Mouse (Mus musculus) embryonic facial prominence, embryonic 11.5 days (tissue): ENCODE measurements around the gene Ttc16. TPM values are rescaled to one million over a fixed set of nuclear protein-coding genes. Genes with fewer than 3 reads are reported as not detected.

ENCODE experiments used
- ATAC-seq: fragments of 200-750 bp; cut with Nextera tagmentation; replicated peaks from 2 replicates; pipeline ENCODE4 v1.8.0; 2017; ENCODE audit warnings: low read depth; ENCODE audit not compliant: insufficient number of reproducible peaks, low FRiP score, low TSS enrichment
- DNase-seq: peaks from one replicate; pipeline ENCODE4 v3.0.0-alpha.2; 2015; ENCODE audit warnings: low spot score
- H3K27ac ChIP-seq: fragments of 300-500 bp; sonication (generic); replicated peaks from 2 replicates; pipeline ENCODE4 v1.5.1; 2014; ENCODE audit warnings: mild to moderate bottlenecking, low read depth, low read length, control low read depth
- H3K27me3 ChIP-seq: fragments of 300-500 bp; sonication (generic); 2 replicates; pipeline ENCODE4 v1.6.1; 2014; ENCODE audit warnings: mild to moderate bottlenecking, low read length, moderate library complexity, mixed read lengths; ENCODE audit not compliant: control insufficient read depth, insufficient read depth
- H3K36me3 ChIP-seq: fragments of 300-500 bp; sonication (generic); replicated peaks from 2 replicates; pipeline ENCODE4 v1.6.1; 2014; ENCODE audit warnings: low read depth, mild to moderate bottlenecking, low read length, moderate library complexity, mixed read lengths; ENCODE audit not compliant: control insufficient read depth, insufficient read depth
- H3K4me1 ChIP-seq: fragments of 300-500 bp; sonication (generic); 2 replicates; pipeline ENCODE4 v1.6.1; 2014; ENCODE audit warnings: low read length, mixed read lengths; ENCODE audit not compliant: control insufficient read depth, insufficient read depth
- H3K4me2 ChIP-seq: fragments of 300-500 bp; sonication (generic); 2 replicates; pipeline ENCODE4 v1.6.1; 2014; ENCODE audit warnings: low read depth, mild to moderate bottlenecking, control low read depth, low read length, moderate library complexity
- H3K4me3 ChIP-seq: fragments of 300-500 bp; sonication (generic); 2 replicates; pipeline ENCODE4 v1.5.1; 2014; ENCODE audit warnings: low read depth, low read length, control low read depth
- H3K9ac ChIP-seq: fragments of 300-500 bp; sonication (generic); replicated peaks from 2 replicates; pipeline ENCODE4 v1.6.1; 2014; ENCODE audit warnings: mild to moderate bottlenecking, control low read depth, low read length
- H3K9me3 ChIP-seq: fragments of 300-500 bp; sonication (generic); replicated peaks from 2 replicates; pipeline ENCODE4 v1.6.1; 2016; ENCODE audit warnings: mild to moderate bottlenecking, low read length, inconsistent platforms, mixed read lengths; ENCODE audit not compliant: control insufficient read depth
- WGBS: fragments of 180-500 bp; shearing (Covaris S2); extraction: QIAGEN DNeasy Blood & Tissue Kit; methylation state at CpG from one replicate; pipeline ENCODE4 v1.1.7; 2014; 5-methylcytosine and 5-hydroxymethylcytosine counted together
- polyA plus RNA-seq: library from polyadenylated mRNA; unstranded; fragments of >200 nt; fragmentation: Nextera tagmentation; extraction: Ambion mirVana; gene quantifications from 2 replicates; pipeline ENCODE4 v1.2.1, GENCODE M21; 2014

Gene Ttc16
- polyA plus RNA-seq, 1 experiment from 2014 or later = not detected

GRCm38 (mm10) chr2:32740916-32741272 lies 34.5 kb downstream of the Ttc16 start, which contains the start of gene 6330409D20Rik:
Gene 6330409D20Rik, minus strand, starts transcription at chr2:32741016.
- no peaks in the 10 kb centered on the region for H3K9me3 ChIP-seq
- H3K36me3 ChIP-seq = no peaks in the 10 kb centered on the region
- H3K27ac ChIP-seq = 0 out of 2 replicates have a peak within 1 kb of the TSS, but pooled peaks have one; percentile 47
- 7% methylated on average over 11 of the region's 11 CpGs for WGBS
- H3K9ac ChIP-seq = peak within 1 kb of the TSS; percentile 48
- H3K4me2 ChIP-seq = peak within 1 kb of the TSS; percentile 97
- H3K27me3 ChIP-seq = peaks cover 10% of the 10 kb centered on the region
- peaks cover 9% of the 10 kb centered on the region for H3K4me1 ChIP-seq
- DNase-seq (no peak), ATAC-seq (no peak)
- H3K4me3 ChIP-seq = peak within 1 kb of the TSS; percentile 53

GRCm38 (mm10) chr2:32739311-32739710 lies 36.1 kb downstream of the Ttc16 start:
- Histone ChIP-seq H3K9ac (no peak overlapping the region), H3K4me2 (no peak overlapping the region), H3K27ac (no peak overlapping the region), H3K27me3 (peaks cover 10% of the 10 kb centered on the region), H3K36me3 (no peaks in the 10 kb centered on the region), H3K4me1 (peaks cover 12% of the 10 kb centered on the region), H3K9me3 (no peaks in the 10 kb centered on the region), H3K4me3 (no peak overlapping the region)
- no peak for DNase-seq
- no peak for ATAC-seq
- WGBS = 84% methylated on average over 4 of the region's 4 CpGs

- H3K27me3 ChIP-seq = peaks cover 10% of the 10 kb centered on the region
- no peak overlapping the region for H3K4me3 ChIP-seq
- no peak overlapping the region for H3K27ac ChIP-seq
- DNase-seq (no peak), ATAC-seq (no peak)
- 59% methylated on average over 6 of the region's 6 CpGs for WGBS
- H3K9me3 ChIP-seq = no peaks in the 10 kb centered on the region
- no peak overlapping the region for H3K4me2 ChIP-seq
- H3K9ac ChIP-seq = no peak overlapping the region
- no peaks in the 10 kb centered on the region for H3K36me3 ChIP-seq
- H3K4me1 ChIP-seq = peaks cover 12% of the 10 kb centered on the region
These were observed 38.4 kb downstream of the Ttc16 start for GRCm38 (mm10) chr2:32737008-32737407.

- DNase-seq (no peak), ATAC-seq (no peak)
- Histone ChIP-seq H3K4me3 (no peak overlapping the region), H3K9me3 (no peaks in the 10 kb centered on the region), H3K36me3 (no peaks in the 10 kb centered on the region), H3K9ac (no peak overlapping the region), H3K4me1 (peaks cover 10% of the 10 kb centered on the region), H3K4me2 (no peak overlapping the region), H3K27ac (no peak overlapping the region), H3K27me3 (peaks cover 6% of the 10 kb centered on the region)
- 63% methylated on average over 3 of the region's 3 CpGs for WGBS
These were observed 39.1 kb downstream of the Ttc16 start for GRCm38 (mm10) chr2:32736306-32736829.

GRCm38 (mm10) chr2:32734933-32735332 lies 40.5 kb downstream of the Ttc16 start:
- no peak overlapping the region for H3K4me3 ChIP-seq

GRCm38 (mm10) chr2:32734480-32734879 lies 41.0 kb downstream of the Ttc16 start:
- ATAC-seq (no peak; the same call in 1 of the 2 replicates), DNase-seq (no peak)
- Histone ChIP-seq H3K9ac (no peak overlapping the region), H3K4me2 (no peak overlapping the region), H3K27me3 (no peaks in the 10 kb centered on the region), H3K9me3 (no peaks in the 10 kb centered on the region), H3K36me3 (no peaks in the 10 kb centered on the region), H3K4me1 (peaks cover 11% of the 10 kb centered on the region), H3K27ac (no peak overlapping the region), H3K4me3 (no peak overlapping the region)
- 38% methylated on average over 4 of the region's 4 CpGs for WGBS

More at GRCm38 (mm10) chr2:32734933-32735332, 40.5 kb downstream of the Ttc16 start:
- Histone ChIP-seq H3K36me3 (no peaks in the 10 kb centered on the region), H3K27me3 (no peaks in the 10 kb centered on the region), H3K9me3 (no peaks in the 10 kb centered on the region), H3K4me2 (no peak overlapping the region), H3K27ac (no peak overlapping the region), H3K9ac (no peak overlapping the region), H3K4me1 (peaks cover 11% of the 10 kb centered on the region)
- no peak for DNase-seq
- 35% methylated on average over 4 of the region's 4 CpGs for whole genome bisulfite sequencing
- no peak for ATAC-seq

GRCm38 (mm10) chr2:32732695-32733094 lies 42.7 kb downstream of the Ttc16 start:
- Histone ChIP-seq H3K27ac (no peak overlapping the region), H3K9me3 (no peaks in the 10 kb centered on the region), H3K36me3 (no peaks in the 10 kb centered on the region), H3K27me3 (no peaks in the 10 kb centered on the region), H3K4me2 (no peak overlapping the region), H3K4me3 (no peak overlapping the region), H3K4me1 (peaks cover 16% of the 10 kb centered on the region), H3K9ac (no peak overlapping the region)
- DNase-seq (no peak), ATAC-seq (no peak)
- 64% methylated on average over 6 of the region's 6 CpGs for WGBS

GRCm38 (mm10) chr2:32731911-32732310 lies 43.5 kb downstream of the Ttc16 start:
- peaks cover 16% of the 10 kb centered on the region for H3K4me1 ChIP-seq
- WGBS = 54% methylated on average over 4 of the region's 4 CpGs
- H3K36me3 ChIP-seq = no peaks in the 10 kb centered on the region
- no peak overlapping the region for H3K4me3 ChIP-seq
- DNase-seq (no peak), ATAC-seq (no peak)
- H3K9me3 ChIP-seq = no peaks in the 10 kb centered on the region
- H3K4me2 ChIP-seq = no peak overlapping the region
- no peak overlapping the region for H3K9ac ChIP-seq
- H3K27ac ChIP-seq = 0 out of 2 replicates have a peak overlapping the region, but pooled peaks have one; percentile 77
- no peaks in the 10 kb centered on the region for H3K27me3 ChIP-seq
